Mouse (Mus musculus) spleen, postnatal 36 days (tissue): ENCODE results near the gene Anapc10.
A peak's percentile ranks its signal among the peaks of the same experiment; 100 is the strongest.
"Not testable (repeated sequence)": the region's sequence is repeated elsewhere in the genome, so short reads cannot be mapped to it uniquely, and the experiment has no call there.

Experiments used
- DNase-seq, 2 experiments: peaks; one replicate each; pipeline ENCODE4 v3.0.0; 2022; ENCODE audit warnings: low spot score in 2 of 2, mixed read lengths in 1 of 2

The Anapc10 gene

DNA sequence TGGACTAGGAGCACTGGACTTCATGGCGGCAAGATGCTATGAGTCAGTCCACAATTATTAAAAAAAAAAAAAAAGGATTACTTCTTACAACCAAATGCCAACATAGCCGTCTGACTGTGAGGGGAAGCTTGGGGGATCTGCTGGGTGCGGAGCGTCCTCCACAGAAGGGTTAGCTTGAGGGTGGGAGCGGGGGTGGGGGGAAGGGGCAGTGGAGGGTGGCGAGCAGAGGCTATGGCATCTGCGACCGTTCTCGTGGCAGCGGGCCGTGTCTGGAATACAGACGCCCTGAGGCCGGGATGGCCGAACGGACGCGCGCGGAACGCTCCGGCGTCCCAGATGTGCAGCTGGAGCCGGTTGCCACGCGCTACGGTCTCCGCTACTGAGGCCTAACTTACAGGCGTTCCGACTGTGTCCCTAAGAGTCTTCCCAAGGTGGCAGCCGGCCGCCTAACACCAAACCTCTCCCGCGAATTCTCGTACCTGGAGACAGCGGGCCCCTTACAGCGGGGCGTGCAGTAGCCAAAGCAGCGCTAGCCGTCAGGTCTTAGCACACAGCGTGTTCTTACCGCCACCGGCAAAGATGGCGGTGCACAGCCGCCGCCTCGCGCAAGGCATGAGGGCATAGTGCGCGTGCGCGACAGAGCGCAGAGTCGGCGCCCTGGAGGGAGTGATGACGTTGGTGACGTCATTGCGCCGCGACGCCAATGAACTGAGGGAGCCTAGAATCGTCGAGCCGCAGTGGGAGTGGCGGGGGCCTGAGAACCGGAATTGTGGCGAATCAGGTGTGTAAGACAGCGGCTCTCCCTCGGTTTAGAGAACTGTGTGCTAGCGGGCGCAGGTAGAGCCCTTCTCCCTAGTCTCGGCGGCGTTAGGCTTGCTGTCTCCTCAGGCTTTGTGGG, at the start of gene Anapc10, which contains the start of gene Abce1:
Gene Anapc10, plus strand, starts transcription at position 757 of the 898 bp plus-strand sequence.
Gene Abce1, minus strand, starts transcription at position 677 of the 898 bp plus-strand sequence.
- DNase-seq: peak; percentile 98

DNA sequence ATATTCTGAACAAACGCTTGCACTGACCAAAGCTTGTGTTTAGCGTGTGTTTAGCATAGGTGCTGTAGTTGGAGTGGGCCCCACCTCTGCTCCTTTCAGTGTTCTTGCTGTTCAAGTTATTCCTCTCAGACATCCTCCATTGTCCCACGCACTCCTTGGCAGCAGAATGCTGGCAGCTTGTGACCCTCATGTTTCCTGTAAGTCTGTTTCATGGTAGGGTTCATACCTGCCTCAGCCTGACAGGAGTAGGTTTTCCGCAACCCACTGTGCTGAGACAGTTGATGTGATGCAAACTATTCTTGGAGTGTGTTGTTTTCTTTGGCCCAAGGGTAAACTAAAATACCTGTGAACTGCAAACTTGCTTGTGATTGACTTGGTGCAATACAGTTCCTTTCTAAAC, 35.2 kb upstream of the Anapc10 start:
- DNase-seq: no peak

DNA sequence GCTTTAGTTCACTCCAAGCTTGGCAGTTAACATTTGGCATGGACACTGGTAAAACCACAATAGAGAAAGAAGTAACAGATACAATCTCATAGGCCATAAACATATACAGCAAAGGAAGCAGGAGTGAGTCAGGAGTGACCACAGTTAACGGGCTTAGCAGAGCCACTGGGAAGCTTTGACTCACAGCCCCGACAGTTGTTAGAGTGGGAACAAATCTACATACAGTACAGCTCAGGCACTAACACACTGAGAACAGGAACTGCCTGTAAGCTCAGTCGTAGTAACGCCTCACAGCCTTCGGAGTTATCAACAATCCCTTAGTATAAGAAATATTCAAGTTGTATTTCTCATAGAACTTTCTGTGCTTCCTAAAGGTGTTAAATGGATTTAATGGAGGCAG, 32.6 kb upstream of the Anapc10 start:
- no peak for DNase-seq

DNA sequence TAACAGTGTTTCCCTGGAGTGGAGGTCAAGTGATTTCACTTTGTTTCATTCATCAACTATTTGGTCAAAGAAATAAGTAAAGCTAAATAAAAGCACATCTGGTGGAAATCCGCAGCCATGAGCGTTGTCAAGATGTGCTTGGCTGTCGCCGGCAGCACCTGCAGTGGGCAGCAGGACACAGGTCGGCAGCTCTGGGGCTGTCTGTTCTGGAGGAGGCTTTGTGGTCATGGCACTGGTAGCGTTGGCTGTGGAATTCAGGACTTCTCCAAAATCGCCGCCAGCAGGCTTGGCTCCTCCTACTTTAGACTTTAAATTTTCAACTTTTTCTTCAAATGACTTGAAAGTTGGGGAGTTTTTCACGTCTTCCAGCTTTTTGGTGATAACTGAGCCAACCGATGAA, 31.5 kb upstream of the Anapc10 start:
- DNase-seq: not testable (repeated sequence)

DNA sequence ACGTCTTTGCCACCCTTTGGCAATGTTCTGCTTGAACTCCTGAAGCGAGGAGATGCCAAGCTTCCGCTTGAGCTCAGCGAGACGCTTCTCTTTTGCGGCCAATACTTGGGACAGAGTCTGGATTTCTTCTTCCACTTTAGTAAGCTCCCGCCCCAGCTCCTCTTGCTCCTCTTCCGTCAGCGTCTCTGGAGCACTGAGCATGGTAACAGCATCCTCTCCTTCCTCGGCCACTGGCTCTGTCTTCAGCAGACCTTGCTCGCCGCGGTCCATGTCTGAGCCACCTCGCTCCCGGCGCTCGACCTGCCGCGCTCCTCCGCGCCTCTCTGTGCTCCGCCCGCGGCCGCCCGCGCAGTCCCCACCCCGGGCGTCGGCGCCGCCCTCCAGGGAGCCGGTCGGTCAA, 31.1 kb upstream of the Anapc10 start:
- DNase-seq: no peak

DNA sequence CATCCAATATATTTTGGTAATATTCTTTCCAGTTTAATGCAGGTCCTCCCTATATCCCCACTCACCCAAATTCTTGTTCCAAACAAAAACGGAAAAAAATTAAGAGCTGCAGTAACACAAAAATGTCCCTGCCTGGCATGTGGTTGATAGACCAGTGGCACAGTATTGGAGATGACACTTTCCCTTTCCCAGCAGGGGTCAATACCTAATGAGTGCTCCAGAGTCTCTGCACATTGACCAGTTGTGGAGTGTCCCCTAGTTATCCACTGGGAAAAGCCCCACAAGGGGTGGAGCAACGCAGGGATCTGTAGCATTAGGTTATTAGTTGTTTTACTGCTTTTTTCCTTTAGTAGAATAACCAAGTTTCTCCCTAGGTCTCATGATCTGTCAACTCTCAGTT, 30.7 kb upstream of the Anapc10 start:
- no peak for DNase-seq

DNA sequence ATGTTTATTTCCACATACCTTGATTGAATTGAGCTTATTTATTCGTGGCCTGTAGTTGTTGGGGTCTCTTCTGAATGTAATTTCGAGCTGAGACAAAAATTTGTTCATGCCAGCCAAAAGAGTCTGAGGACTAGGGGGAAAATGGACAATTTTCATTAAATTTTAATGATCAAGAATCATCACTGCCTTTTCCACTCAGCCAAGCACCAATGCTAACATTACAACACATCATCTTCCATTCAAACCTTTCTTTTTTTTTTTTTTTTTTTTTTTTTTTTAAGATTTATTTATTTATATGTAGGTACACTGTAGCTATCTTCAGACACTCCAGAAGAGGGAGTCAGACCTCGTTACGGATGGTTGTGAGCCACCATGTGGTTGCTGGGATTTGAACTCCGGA, 25.7 kb upstream of the Anapc10 start:
- not testable (repeated sequence) for DNase-seq

DNA sequence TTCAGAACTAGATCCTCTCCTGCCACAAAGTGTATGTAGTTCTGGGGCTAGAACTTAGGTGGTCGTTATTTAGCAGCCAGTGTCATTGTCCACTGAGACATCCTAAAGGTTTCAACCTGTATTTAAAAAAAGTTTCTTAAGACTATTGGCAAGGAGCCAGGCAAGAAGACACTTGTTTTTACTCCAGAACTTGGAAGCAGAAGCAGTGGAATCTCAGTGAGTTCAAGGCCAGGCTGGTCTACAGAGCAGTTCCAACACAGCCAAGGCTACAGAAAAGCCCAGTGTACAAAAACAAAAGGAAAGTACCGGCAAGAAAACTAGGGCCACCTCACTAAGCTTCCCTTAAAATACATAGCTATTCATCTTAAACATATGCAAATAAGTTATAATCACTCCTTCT, 19.1 kb upstream of the Anapc10 start:
- DNase-seq: no peak

DNA sequence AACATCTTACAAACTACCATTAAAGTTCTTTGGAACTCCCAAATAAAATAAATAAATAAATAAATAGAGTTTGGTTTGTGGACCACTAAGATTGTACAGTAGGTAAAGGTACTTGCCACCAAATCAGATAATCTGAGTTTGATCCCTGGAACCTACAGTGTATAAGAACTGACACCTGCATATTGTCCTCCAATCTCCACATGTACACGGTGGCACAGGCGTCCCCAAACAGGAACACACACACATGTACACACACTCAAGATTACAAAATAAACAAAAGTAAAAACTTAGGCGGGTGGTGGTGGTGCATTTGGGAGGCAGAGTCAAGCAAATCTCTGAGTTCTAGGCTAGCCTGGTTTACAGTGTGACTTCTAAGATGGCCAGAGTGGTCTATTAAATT, 4.9 kb upstream of the Anapc10 start:
- no peak for DNase-seq

DNA sequence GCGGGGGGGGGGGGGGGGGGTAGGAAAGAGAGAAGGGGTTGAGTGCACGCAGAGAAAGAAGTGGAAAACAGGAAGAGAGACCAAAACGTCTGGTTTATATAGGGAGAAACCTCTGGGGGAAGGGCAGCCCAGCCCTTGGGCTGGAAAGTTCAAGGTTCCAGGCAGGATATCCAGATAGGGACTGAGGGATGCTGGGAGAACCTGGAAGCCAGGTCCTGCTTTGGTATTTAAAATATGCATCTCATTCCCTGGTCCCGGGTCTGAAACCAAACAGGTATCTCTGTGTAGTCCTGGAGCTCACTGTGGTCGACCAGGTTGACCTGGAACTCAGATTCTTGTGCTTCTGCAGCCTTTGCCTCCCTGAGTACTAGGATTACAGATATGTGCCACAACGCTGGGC, 1.1 kb downstream of the Anapc10 start:
- DNase-seq: no peak

DNA sequence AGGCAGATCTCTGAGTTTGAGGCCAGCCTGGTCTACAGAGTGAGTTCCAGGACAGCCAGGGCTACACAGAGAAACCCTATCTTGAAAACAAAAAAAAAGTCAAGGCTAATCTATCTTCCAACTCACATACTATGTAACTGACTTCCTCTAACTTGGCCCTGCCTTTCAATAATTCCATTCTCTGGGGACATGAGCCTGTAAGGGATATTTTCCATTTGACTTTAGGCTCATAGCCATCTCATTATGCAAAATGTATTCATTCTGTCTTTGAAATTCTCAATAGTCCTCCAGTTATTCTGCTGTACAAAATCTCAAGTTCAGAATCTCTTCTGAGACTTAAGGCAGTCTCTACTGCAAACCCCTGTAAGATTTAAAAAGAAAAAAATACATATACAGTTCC, 9.9 kb downstream of the Anapc10 start:
- no peak for DNase-seq

DNA sequence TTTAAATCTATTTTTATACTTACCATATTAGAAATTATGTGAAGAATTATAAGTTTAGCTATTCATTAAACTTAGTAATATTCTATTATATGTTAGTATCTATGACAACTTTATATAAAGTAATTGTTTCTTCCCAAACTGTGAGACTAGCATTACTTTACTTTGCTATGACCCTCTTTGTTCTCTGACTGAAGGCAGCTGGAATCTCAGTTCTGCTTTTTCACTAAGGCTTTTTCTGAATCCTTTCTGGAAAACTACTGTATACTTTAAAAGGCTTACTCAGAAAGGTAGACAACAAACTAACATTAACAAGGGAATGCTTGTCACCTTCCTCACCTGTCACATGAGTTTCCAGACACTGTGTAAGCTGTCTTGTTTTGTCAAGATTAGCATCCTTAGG, 11.7 kb downstream of the Anapc10 start:
- DNase-seq: no peak

DNA sequence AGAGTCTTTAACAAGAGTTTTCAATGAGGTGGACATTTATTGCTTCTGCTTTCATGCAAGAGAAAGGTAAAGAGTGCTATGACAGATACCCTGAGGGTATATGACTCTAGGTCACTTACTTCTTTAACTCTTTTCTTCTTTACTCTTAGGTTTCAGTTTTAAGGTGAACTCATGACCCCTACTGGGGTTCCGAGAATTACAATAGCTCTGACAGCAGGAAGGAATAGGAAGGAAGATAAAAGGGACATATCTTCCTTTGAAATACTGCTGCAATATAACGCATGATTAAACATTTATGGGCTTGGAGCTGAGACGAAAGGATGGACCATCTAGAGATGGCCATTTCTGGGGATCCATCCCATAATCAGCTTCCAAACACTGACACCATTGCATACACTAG, 13.0 kb downstream of the Anapc10 start:
- no peak for DNase-seq

DNA sequence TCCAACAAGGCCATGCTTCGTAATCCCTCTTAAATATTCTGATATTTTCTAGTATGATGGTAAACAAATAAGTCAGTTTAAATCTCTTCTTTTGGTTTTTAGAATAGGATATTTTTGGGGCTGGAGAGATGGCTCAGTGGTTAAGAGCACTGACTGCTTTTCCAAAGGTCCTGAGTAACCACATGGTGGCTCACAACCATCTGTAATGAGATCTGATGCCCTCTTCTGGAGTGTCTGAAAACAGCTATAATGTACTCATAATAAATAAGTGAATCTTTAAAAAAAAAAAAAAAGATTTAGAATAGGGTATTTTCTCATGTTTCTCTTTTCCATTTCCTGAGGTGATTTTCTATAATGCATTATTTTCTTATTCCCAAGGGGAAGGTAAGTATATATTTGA, 16.3 kb downstream of the Anapc10 start:
- DNase-seq: no peak

DNA sequence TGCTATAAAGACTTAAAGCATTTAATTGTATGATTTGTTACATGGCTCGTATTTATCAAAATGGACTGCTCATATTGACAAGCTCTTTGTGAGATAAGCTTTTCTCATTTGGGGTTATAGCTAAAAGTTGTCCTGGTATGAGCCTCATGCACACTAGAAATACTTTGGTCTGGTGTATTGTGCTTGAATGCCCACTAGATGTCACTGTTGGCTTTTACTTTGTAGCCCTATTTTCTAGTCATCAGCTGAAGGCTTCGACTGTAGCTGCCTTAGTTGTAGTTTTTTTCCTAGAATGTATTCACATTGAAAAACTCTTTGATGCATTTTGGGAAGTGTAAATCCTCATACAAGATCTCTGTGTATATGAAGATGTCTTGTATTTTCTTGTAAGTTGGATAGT, 22.7 kb downstream of the Anapc10 start:
- peak in 1 of 2 experiments; percentile 11 for DNase-seq

DNA sequence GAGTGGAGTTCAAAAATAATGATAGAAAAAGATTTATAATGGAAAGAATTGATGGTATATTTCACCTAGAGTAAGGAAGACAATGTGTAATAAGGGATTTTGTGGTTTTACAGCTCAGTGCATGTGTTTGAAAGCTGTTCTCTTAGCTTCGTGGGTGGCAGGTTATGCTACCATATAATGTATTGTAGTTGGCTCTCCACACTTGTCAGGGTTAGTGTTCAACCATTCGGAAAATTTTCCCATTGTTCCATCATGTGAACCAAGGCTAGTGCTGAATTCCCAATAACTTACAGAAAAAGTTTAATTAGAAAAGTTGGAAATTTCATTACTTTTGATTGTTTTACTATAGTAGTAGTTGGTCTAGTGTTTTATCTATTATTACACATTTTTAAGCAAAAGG, 36.6 kb downstream of the Anapc10 start:
- DNase-seq: no peak

DNA sequence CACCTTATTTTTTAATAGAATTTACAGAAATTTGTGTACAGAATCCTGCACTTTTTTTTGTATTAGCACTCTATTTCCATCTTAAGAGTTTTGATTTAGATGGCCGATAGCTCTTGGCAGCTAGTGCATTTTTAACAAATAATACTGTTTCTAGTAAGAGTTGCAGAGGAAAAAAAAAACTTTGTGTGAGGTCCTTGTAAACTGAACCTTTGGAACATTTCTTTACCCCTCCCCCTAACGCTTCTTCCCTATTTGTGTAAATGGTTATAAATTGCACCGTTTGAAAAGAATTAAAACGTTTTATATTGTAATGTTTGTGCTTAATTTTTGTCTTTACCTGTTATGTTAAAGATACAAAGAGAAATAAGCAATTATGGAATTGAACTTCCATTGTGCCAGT, 37.0 kb downstream of the Anapc10 start:
- no peak for DNase-seq

DNA sequence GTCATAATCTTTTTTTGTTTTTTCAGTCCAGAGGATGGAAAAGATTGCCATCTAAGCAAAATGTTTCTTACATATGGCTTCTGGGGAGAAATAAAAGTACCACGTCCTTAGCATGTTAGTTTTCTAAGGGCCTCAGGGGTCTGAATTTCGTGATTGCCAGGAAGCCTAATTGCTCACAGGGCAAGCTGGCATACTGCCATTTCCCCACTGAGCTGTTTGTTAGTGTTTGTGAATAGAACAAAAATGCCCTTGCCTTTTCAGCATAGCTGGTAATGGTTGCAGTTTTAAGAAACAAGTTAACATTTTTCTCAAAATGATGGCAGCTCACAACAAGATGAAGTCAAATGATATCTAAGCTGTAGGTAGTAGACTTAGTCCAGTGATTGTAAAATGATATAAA, 38.7 kb downstream of the Anapc10 start:
- no peak for DNase-seq

DNA sequence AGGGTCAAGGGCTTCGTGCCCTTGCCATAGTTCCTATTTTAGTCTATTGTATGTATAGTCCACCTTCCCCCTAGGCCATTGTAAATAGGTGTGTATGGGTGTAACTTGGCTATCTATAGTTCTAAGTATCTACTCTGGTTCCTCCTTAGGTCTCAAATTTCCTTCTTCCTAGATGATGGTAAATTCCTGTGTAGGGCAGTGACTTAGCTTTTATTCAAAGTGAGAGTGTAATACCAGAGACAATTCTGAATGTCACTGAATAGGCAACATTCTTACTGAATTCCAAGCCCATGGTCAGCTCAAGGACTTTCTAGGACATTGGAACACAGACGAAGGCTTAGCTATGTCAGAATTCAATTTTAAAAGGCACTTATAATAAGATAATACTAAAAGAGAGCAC, 83.3 kb downstream of the Anapc10 start:
- DNase-seq: not testable (repeated sequence)

DNA sequence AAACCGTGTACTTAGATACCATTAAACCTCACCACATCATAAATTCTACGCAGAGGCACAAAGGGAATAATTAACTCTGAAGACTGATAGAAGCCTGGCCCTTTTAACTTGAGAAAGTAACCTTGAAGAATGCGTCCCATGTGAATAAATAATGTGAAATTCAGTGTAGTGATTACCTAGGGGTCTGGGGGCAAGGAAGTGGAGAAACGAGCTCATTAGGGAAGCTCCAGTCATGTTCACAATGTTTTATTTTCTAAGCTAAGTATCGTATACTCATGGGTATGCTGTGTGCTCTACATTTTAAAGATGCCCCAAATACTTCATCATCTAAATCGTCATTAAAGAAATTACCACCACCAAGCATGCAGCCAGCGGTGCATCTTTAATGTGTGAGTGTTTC, 85.1 kb downstream of the Anapc10 start:
- DNase-seq: no peak

DNA sequence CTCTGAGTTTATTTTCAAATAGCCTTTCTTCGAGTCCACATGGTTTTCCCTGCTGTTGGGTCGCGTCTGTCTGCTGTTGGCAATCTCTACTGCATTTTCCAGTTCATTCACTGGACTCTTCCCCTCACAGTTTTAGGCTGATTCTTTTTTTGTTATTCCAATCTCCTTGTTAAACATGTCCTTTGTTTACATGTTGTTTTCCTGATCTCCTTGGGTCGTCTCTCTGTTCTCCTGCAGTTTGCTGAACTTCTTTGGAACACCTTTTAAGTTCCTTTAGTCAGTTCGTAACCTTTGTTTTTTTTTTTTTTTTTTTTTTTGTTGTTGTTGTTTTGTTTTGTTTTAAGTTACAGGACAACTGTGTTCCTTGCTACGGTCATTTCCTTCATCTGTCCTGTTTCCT, 92.9 kb downstream of the Anapc10 start:
- no peak for DNase-seq

DNA sequence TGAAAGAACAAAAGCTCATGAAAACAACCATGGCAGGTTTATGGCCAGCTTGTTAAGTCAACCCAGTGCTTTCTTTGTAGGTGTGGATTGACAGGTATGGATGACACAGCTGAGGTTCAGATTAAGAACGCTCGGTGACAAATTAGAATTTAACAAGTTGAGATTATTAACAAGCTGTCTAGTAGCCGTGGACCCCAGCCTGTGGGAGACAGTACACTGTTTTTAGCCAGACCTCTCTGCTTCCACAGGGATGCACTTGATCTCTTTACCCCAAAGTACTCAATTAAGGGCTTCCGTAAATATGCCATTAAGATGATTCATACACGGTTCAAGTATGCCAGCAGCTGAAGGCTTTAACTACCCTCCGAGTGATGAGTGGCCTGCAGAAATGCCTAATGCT, 95.4 kb downstream of the Anapc10 start:
- DNase-seq: no peak

DNA sequence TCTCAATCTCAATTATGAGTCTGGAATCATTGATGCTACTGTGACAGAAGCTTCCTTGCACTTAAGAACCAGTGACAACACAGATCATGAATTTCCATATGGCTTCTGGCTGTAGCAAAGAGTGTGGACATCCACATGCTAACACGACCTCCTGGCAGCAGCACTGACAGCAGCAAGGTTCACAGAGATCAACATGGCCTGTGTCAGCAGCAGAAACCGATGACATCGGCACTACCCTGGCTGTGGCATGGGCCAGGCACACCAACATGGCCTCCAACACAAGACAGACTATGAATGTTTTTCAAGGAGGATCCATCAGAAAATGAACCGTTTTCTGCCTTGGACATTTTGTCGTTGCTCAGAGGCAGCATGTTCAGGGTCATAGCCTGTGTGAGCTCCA, 114.9 kb downstream of the Anapc10 start:
- no peak for DNase-seq
